Mouse (Mus musculus) neural tube, embryonic 14.5 days (tissue): ENCODE results near the gene Acta1. TPM values are rescaled to one million over a fixed set of nuclear protein-coding genes. Genes with fewer than 3 reads are reported as not detected.

Experiments
- ATAC-seq: fragments of 200-750 bp; cut with Nextera tagmentation; 2 replicates; pipeline ENCODE4 v1.8.0; 2017; ENCODE audit warnings: low read depth, mild to moderate bottlenecking, moderate TSS enrichment, moderate library complexity
- H3K27ac ChIP-seq: fragments of 300-500 bp; sonication (generic); 2 replicates; pipeline ENCODE4 v1.5.1; 2014; ENCODE audit warnings: low read depth, mild to moderate bottlenecking, control low read depth, low read length, moderate library complexity, mixed read lengths
- H3K27me3 ChIP-seq: fragments of 300-500 bp; sonication (generic); 2 replicates; pipeline ENCODE4 v1.6.1; 2014; ENCODE audit warnings: low read length; ENCODE audit not compliant: control insufficient read depth, insufficient read depth
- H3K36me3 ChIP-seq: fragments of 300-500 bp; sonication (generic); 2 replicates; pipeline ENCODE4 v1.6.1; 2014; ENCODE audit warnings: low read length, mixed read lengths; ENCODE audit not compliant: control insufficient read depth, insufficient read depth
- H3K4me1 ChIP-seq: fragments of 300-500 bp; sonication (generic); 2 replicates; pipeline ENCODE4 v1.6.1; 2014; ENCODE audit warnings: low read length; ENCODE audit not compliant: control insufficient read depth, insufficient read depth
- H3K4me2 ChIP-seq: fragments of 300-500 bp; sonication (generic); 2 replicates; pipeline ENCODE4 v1.6.1; 2014; ENCODE audit warnings: mild to moderate bottlenecking, low read depth, low read length, control low read depth
- H3K4me3 ChIP-seq: fragments of 300-500 bp; sonication (generic); 2 replicates; pipeline ENCODE4 v1.5.1; 2014; ENCODE audit warnings: low read depth, low read length, control low read depth, mixed read lengths
- H3K9ac ChIP-seq: fragments of 300-500 bp; sonication (generic); replicated peaks from 2 replicates; pipeline ENCODE4 v1.6.1; 2014; ENCODE audit warnings: low read depth, mild to moderate bottlenecking, control low read depth, low read length, mixed read lengths
- H3K9me3 ChIP-seq: fragments of 300-500 bp; sonication (generic); 2 replicates; pipeline ENCODE4 v1.6.1; 2016; ENCODE audit warnings: low read length; ENCODE audit not compliant: control insufficient read depth
- WGBS: fragments of 180-500 bp; shearing (Covaris S2); extraction: QIAGEN DNeasy Blood & Tissue Kit; methylation state at CpG from one replicate; pipeline ENCODE4 v1.1.7; 2014; 5-methylcytosine and 5-hydroxymethylcytosine counted together
- polyA plus RNA-seq: library from polyadenylated mRNA; unstranded; fragments of >200 nt; fragmentation: Nextera tagmentation; extraction: Ambion mirVana; gene quantifications from 2 replicates; pipeline ENCODE4 v1.2.1, GENCODE M21; 2014

Gene Acta1
- polyA plus RNA-seq, 1 experiment from 2014 or later: 22.7 TPM

GRCm38 (mm10) chr8:123891271-123891670 is 3.3 kb downstream of the Acta1 start:
- no peaks in the 10 kb centered on the region for H3K9me3 ChIP-seq
- H3K27ac ChIP-seq: peak overlapping the region; percentile 66; the same call in 1 of the 2 replicates
- H3K4me3 ChIP-seq: peak overlapping the region; percentile 41
- H3K4me2 ChIP-seq: peak overlapping the region; percentile 72
- H3K4me1 ChIP-seq: no peaks in the 10 kb centered on the region; the same call in 1 of the 2 replicates
- peak overlapping the region; percentile 63 for H3K9ac ChIP-seq
- H3K27me3 ChIP-seq: peaks cover 23% of the 10 kb centered on the region
- no peak for ATAC-seq
- under 1% methylated on average over 11 of the region's 11 CpGs for WGBS
- no peaks in the 10 kb centered on the region for H3K36me3 ChIP-seq

- no peaks in the 10 kb centered on the region for H3K36me3 ChIP-seq
- no peak for ATAC-seq
- H3K4me1 ChIP-seq: no peaks in the 10 kb centered on the region; the same call in 1 of the 2 replicates
- H3K9ac ChIP-seq: no peak overlapping the region
- no peaks in the 10 kb centered on the region for H3K9me3 ChIP-seq
- no peak overlapping the region for H3K4me3 ChIP-seq
- no peak overlapping the region for H3K27ac ChIP-seq
- H3K4me2 ChIP-seq: no peak overlapping the region
- 59% methylated on average over 4 of the region's 4 CpGs for WGBS
- H3K27me3 ChIP-seq: peaks cover 18% of the 10 kb centered on the region
Measured at GRCm38 (mm10) chr8:123889797-123890196, 4.8 kb downstream of the Acta1 start.

GRCm38 (mm10) chr8:123887956-123888355 is 6.6 kb downstream of the Acta1 start:
- H3K9ac ChIP-seq: no peak overlapping the region
- no peaks in the 10 kb centered on the region for H3K9me3 ChIP-seq
- no peak overlapping the region for H3K4me3 ChIP-seq
- H3K36me3 ChIP-seq: no peaks in the 10 kb centered on the region
- H3K4me1 ChIP-seq: no peaks in the 10 kb centered on the region; the same call in 1 of the 2 replicates
- peaks cover 4% of the 10 kb centered on the region; the same call in 1 of the 2 replicates for H3K27me3 ChIP-seq
- no peak overlapping the region for H3K27ac ChIP-seq
- 95% methylated on average over 2 of the region's 2 CpGs for WGBS
- no peak overlapping the region for H3K4me2 ChIP-seq
- ATAC-seq: no peak

- Histone ChIP-seq H3K4me2 (no peak overlapping the region), H3K27ac (no peak overlapping the region), H3K9me3 (no peaks in the 10 kb centered on the region), H3K4me1 (no peaks in the 10 kb centered on the region; the same call in 1 of the 2 replicates), H3K36me3 (no peaks in the 10 kb centered on the region), H3K4me3 (no peak overlapping the region), H3K27me3 (no peaks in the 10 kb centered on the region), H3K9ac (no peak overlapping the region)
- no peak for ATAC-seq
- 95% methylated on average over 4 of the region's 4 CpGs for WGBS
Measured at GRCm38 (mm10) chr8:123887163-123887562, 7.4 kb downstream of the Acta1 start.

GRCm38 (mm10) chr8:123884721-123885565 is 9.6 kb downstream of the Acta1 start:
- Histone ChIP-seq H3K36me3 (no peaks in the 10 kb centered on the region), H3K4me3 (no peak overlapping the region), H3K4me1 (no peaks in the 10 kb centered on the region), H3K9me3 (no peaks in the 10 kb centered on the region), H3K27me3 (no peaks in the 10 kb centered on the region), H3K9ac (0 out of 2 replicates have a peak overlapping the region, but pooled peaks have one; percentile 17), H3K27ac (0 out of 2 replicates have a peak overlapping the region, but pooled peaks have one; percentile 1), H3K4me2 (peak overlapping the region; percentile 30; the same call in 1 of the 2 replicates)
- WGBS: 9% methylated on average over 13 of the region's 14 CpGs
- ATAC-seq: peak; percentile 74

GRCm38 (mm10) chr8:123883094-123883493 is 11.5 kb downstream of the Acta1 start:
- Histone ChIP-seq H3K4me3 (no peak overlapping the region), H3K9me3 (no peaks in the 10 kb centered on the region), H3K36me3 (no peaks in the 10 kb centered on the region), H3K4me2 (no peak overlapping the region), H3K27me3 (no peaks in the 10 kb centered on the region), H3K9ac (no peak overlapping the region), H3K4me1 (no peaks in the 10 kb centered on the region), H3K27ac (no peak overlapping the region)
- WGBS: 68% methylated on average over 4 of the region's 4 CpGs
- no peak for ATAC-seq

GRCm38 (mm10) chr8:123882412-123882811 is 12.1 kb downstream of the Acta1 start:
- H3K4me1 ChIP-seq: no peaks in the 10 kb centered on the region
- 69% methylated on average over 2 of the region's 2 CpGs for WGBS
- H3K4me2 ChIP-seq: no peak overlapping the region
- no peak for ATAC-seq
- no peaks in the 10 kb centered on the region for H3K27me3 ChIP-seq
- no peak overlapping the region for H3K27ac ChIP-seq
- H3K36me3 ChIP-seq: no peaks in the 10 kb centered on the region
- H3K4me3 ChIP-seq: no peak overlapping the region
- H3K9me3 ChIP-seq: no peaks in the 10 kb centered on the region
- no peak overlapping the region for H3K9ac ChIP-seq

GRCm38 (mm10) chr8:123880821-123881350 is 13.7 kb downstream of the Acta1 start:
- H3K9ac ChIP-seq: no peak overlapping the region
- H3K4me3 ChIP-seq: no peak overlapping the region
- no peak overlapping the region for H3K27ac ChIP-seq
- 62% methylated on average over 4 of the region's 4 CpGs for WGBS
- H3K27me3 ChIP-seq: no peaks in the 10 kb centered on the region
- H3K4me1 ChIP-seq: no peaks in the 10 kb centered on the region
- no peak for ATAC-seq
- no peak overlapping the region for H3K4me2 ChIP-seq
- H3K36me3 ChIP-seq: no peaks in the 10 kb centered on the region
- H3K9me3 ChIP-seq: no peaks in the 10 kb centered on the region

- no peak for ATAC-seq
- H3K27me3 ChIP-seq: no peaks in the 10 kb centered on the region
- no peak overlapping the region for H3K27ac ChIP-seq
- H3K9ac ChIP-seq: no peak overlapping the region
- H3K36me3 ChIP-seq: no peaks in the 10 kb centered on the region
- WGBS: 63% methylated on average over 10 of the region's 10 CpGs
- no peak overlapping the region for H3K4me3 ChIP-seq
- H3K9me3 ChIP-seq: no peaks in the 10 kb centered on the region
- no peaks in the 10 kb centered on the region for H3K4me1 ChIP-seq
- H3K4me2 ChIP-seq: no peak overlapping the region
Measured at GRCm38 (mm10) chr8:123880271-123880670, 14.3 kb downstream of the Acta1 start.
